Mouse (Mus musculus) C2C12 (cell line): ENCODE results near the gene Smpd4. TPM values are rescaled to one million over a fixed set of nuclear protein-coding genes. Genes with fewer than 3 reads are reported as not detected.

Experiments used
- H3K27me3 ChIP-seq: one replicate; pipeline ENCODE4 v1.6.1; 2011; ENCODE audit not compliant: control insufficient read depth, insufficient read depth, insufficient read length
- H3K36me3 ChIP-seq: one replicate; pipeline ENCODE4 v1.6.1; 2011; ENCODE audit not compliant: control insufficient read depth, insufficient read depth
- H3K4me3 ChIP-seq: one replicate; pipeline ENCODE4 v1.5.1; 2011; ENCODE audit warnings: mild to moderate bottlenecking, control low read depth; ENCODE audit not compliant: poor library complexity, insufficient read depth, severe bottlenecking
- H3K79me2 ChIP-seq: one replicate; pipeline ENCODE4 v1.6.1; 2011; ENCODE audit not compliant: control insufficient read depth, insufficient read depth
- H3K79me3 ChIP-seq: one replicate; pipeline ENCODE4 v1.6.1; 2011; ENCODE audit warnings: low read depth, control low read depth
- H3ac ChIP-seq: one replicate; pipeline ENCODE3; 2011; ENCODE audit warnings: low read depth; ENCODE audit not compliant: control insufficient read depth, insufficient read length
- CEBPB ChIP-seq: IDR thresholded peaks from one replicate; pipeline ENCODE4 v1.6.1; 2011; ENCODE audit warnings: low read depth, mild to moderate bottlenecking, control low read depth, moderate library complexity
- CTCF ChIP-seq: IDR thresholded peaks from one replicate; pipeline ENCODE4 v1.5.1; 2011; ENCODE audit not compliant: control insufficient read depth, insufficient read depth, insufficient read length
- FOSL1 ChIP-seq: IDR thresholded peaks from one replicate; pipeline ENCODE4 v1.8.0; 2011; ENCODE audit warnings: mild to moderate bottlenecking, low read length; ENCODE audit not compliant: poor library complexity, insufficient read depth, severe bottlenecking
- MAX ChIP-seq: IDR thresholded peaks from one replicate; pipeline ENCODE4 v1.6.1; 2011; ENCODE audit warnings: mild to moderate bottlenecking, control low read depth
- MYOD1 ChIP-seq: IDR thresholded peaks from one replicate; pipeline ENCODE4 v1.6.1; 2011; ENCODE audit warnings: low read depth; ENCODE audit not compliant: control insufficient read depth, insufficient read length
- MYOG ChIP-seq: IDR thresholded peaks from one replicate; pipeline ENCODE4 v1.6.1; 2011; ENCODE audit not compliant: control insufficient read depth, insufficient read length; ENCODE audit errors: extremely low read depth
- USF1 ChIP-seq: IDR thresholded peaks from one replicate; pipeline ENCODE4 v1.6.1; 2011; ENCODE audit warnings: low read depth, mild to moderate bottlenecking, control low read depth, moderate library complexity
- polyA plus RNA-seq: library from polyadenylated mRNA; unstranded; fragments of >200 nt; fragmentation: generic; extraction: Trizol; gene quantifications from one replicate; pipeline ENCODE4 v1.2.1, GENCODE M21; 2012; ENCODE audit warnings: missing spikeins

Gene Smpd4
- polyA plus RNA-seq, 1 experiment = 26.5 TPM

DNA sequence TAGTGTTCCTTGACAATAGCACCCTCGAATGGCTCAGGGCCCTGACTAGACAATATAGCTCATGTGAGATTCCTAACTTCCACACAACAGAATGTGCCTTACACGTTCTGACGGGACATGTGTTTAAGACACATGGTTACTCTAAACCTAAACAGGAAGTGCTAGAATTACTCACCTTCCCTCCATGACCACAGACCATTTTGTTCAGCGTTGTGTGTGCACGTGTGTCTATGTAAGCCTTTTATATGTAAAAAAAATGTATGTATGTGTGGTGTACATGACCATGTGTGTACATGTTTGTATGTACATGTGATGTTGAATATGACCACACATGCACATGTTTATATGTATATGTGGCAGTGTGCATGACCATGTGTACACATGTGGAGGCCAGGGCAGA lies 2.9 kb upstream of the Smpd4 start:
- no peaks in the 10 kb centered on the region for H3K27me3 ChIP-seq
- no peak overlapping the region for H3K4me3 ChIP-seq
- H3K36me3 ChIP-seq = no peaks in the 10 kb centered on the region
- no peak for TF ChIP-seq CTCF
- TF ChIP-seq MYOG = no peak
- no peak for TF ChIP-seq MAX
- TF ChIP-seq CEBPB = no peak
- no peak for TF ChIP-seq USF1
- no peak for TF ChIP-seq FOSL1
- TF ChIP-seq MYOD1 = no peak
- H3K79me2 ChIP-seq = peaks cover 21% of the 10 kb centered on the region
- peaks cover 12% of the 10 kb centered on the region for H3K79me3 ChIP-seq
- no peak overlapping the region for H3ac ChIP-seq

- Histone ChIP-seq H3ac (no peak overlapping the region), H3K79me3 (peaks cover 16% of the 10 kb centered on the region), H3K4me3 (no peak overlapping the region), H3K36me3 (peaks cover 11% of the 10 kb centered on the region), H3K79me2 (peaks cover 26% of the 10 kb centered on the region), H3K27me3 (no peaks in the 10 kb centered on the region)
- TF ChIP-seq FOSL1 (no peak), USF1 (no peak), MYOG (no peak), CTCF (peak; percentile 30), MAX (no peak), CEBPB (no peak), MYOD1 (no peak)
Observed at GRCm38 (mm10) chr16:17617922-17618565, 1.1 kb upstream of the Smpd4 start.

- Histone ChIP-seq H3K79me2 (peaks cover 26% of the 10 kb centered on the region), H3K79me3 (peaks cover 16% of the 10 kb centered on the region), H3K27me3 (no peaks in the 10 kb centered on the region), H3ac (no peak overlapping the region), H3K36me3 (peaks cover 37% of the 10 kb centered on the region), H3K4me3 (no peak overlapping the region)
- no peak for TF ChIP-seq FOSL1
- no peak for TF ChIP-seq MYOD1
- TF ChIP-seq CTCF = no peak
- TF ChIP-seq CEBPB = no peak
Observed at GRCm38 (mm10) chr16:17621936-17622335, 2.8 kb downstream of the Smpd4 start.

GRCm38 (mm10) chr16:17625488-17626268 lies 6.5 kb downstream of the Smpd4 start:
- H3K36me3 ChIP-seq = peaks cover 66% of the 10 kb centered on the region
- no peaks in the 10 kb centered on the region for H3K27me3 ChIP-seq
- peak; percentile 40 for TF ChIP-seq CTCF
- TF ChIP-seq FOSL1 = no peak
- no peak overlapping the region for H3ac ChIP-seq
- H3K79me2 ChIP-seq = peaks cover 10% of the 10 kb centered on the region
- peaks cover 4% of the 10 kb centered on the region for H3K79me3 ChIP-seq
- H3K4me3 ChIP-seq = no peak overlapping the region

DNA sequence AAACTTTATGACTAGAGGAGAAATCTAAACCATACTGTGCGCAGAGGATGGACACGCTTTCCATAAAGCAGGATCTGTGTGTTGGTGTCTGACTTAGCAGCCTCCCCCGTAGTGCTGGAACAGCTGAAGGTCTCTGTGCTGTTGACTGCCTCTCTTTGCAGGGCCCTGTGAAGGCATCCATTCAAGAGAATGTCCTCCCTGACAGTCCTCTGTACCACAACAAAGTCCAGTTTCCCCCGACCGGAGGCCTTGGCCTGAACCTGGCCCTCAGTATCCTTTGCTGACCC lies 7.1 kb downstream of the Smpd4 start:
- H3K4me3 ChIP-seq = no peak overlapping the region
- no peaks in the 10 kb centered on the region for H3K27me3 ChIP-seq
- peaks cover 5% of the 10 kb centered on the region for H3K79me2 ChIP-seq
- peaks cover 4% of the 10 kb centered on the region for H3K79me3 ChIP-seq
- TF ChIP-seq FOSL1 (no peak), CTCF (no peak), MAX (no peak), MYOD1 (no peak), CEBPB (no peak), MYOG (no peak)
- no peak overlapping the region for H3ac ChIP-seq
- peaks cover 70% of the 10 kb centered on the region for H3K36me3 ChIP-seq

DNA sequence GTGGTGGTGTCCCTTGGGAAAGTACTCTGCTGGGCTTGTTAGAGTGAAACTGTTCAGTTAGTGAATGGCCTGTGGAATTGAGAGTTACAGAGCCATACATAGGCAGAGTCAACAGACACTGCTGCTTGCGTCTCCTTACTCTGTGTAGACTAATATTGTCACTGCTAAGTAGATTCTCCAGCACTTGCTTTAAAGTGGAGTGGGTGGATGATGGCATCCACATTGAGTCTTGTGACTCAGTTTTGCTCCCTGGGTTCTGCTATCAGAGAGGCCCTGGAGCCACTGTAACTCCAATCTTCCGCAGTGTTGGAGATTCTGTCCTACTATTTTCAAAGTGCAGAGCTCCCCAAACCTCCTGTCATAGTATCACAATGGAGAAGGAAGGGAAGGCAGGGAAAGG lies 13.4 kb downstream of the Smpd4 start:
- H3K79me3 ChIP-seq = no peaks in the 10 kb centered on the region
- peaks cover 64% of the 10 kb centered on the region for H3K36me3 ChIP-seq
- H3K27me3 ChIP-seq = no peaks in the 10 kb centered on the region
- H3K4me3 ChIP-seq = no peak overlapping the region
- no peak overlapping the region for H3ac ChIP-seq
- H3K79me2 ChIP-seq = no peaks in the 10 kb centered on the region
- no peak for TF ChIP-seq FOSL1
- TF ChIP-seq MYOG = no peak
- TF ChIP-seq MAX = no peak
- TF ChIP-seq USF1 = no peak
- TF ChIP-seq MYOD1 = no peak
- TF ChIP-seq CTCF = no peak
- no peak for TF ChIP-seq CEBPB
